Comparison of ENCODE assay signal across 8 mouse cellular contexts in genomic region chr11:77493512-77494343, GRCm38 (mm10). TPM values are rescaled to one million over a fixed set of nuclear protein-coding genes. Genes with fewer than 3 reads are reported as not detected.
DNase-seq lines count a peak whose midpoint lies in the region; ATAC-seq and TF ChIP-seq lines count a peak whose summit lies in the region.

Gene Git1 (plus strand): TSS chr11:77493562.

- H3K36me3 ChIP-seq in intestine, embryonic 16.5 days (ENCODE audit: control insufficient read depth, insufficient read depth, low read length) = no peaks in the 10 kb centered on the region
- no peaks in the 10 kb centered on the region for H3K36me3 ChIP-seq in liver, adult 2 months (ENCODE audit: control insufficient read depth, insufficient read depth, low read length)

- peaks cover 11% of the 10 kb centered on the region for H3K79me2 ChIP-seq in liver, adult 2 months (ENCODE audit: control insufficient read depth, insufficient read depth, low read length)

- DNase-seq in urinary bladder, postnatal 14 days (ENCODE audit: low spot score) = peak; percentile 47
- no peak for DNase-seq in urinary bladder, postnatal 4 days (ENCODE audit: low spot score in 2 of 2)
- peak; percentile 48 to 67 for DNase-seq in gastrocnemius, postnatal 4 days (ENCODE audit: low spot score in 2 of 2)
- no peak for DNase-seq in liver, adult 2 months (ENCODE audit: extremely low read depth, low read depth, low spot score)
- DNase-seq in naive thymus-derived CD4-positive, alpha-beta T cell, adult 2 months (ENCODE audit: low read depth) = peak; percentile 58
- peak; percentile 41 to 47 for DNase-seq in thymus, postnatal 10 days (ENCODE audit: low spot score in 2 of 2)

- TF ChIP-seq POLR2A in liver, adult 2 months (IDR thresholded peaks at IDR 0.05; ENCODE audit: extremely low read depth, insufficient read depth, low read length) = no peak

- TF ChIP-seq CTCF in liver, adult 2 months (IDR thresholded peaks at IDR 0.05; ENCODE audit: low read depth, low read length) = no peak

- H3K4me1 ChIP-seq in intestine, embryonic 16.5 days (ENCODE audit: control insufficient read depth, insufficient read depth, low read length) = peaks cover 72% of the 10 kb centered on the region
- peaks cover 18% of the 10 kb centered on the region for H3K4me1 ChIP-seq in liver, adult 2 months (ENCODE audit: control insufficient read depth, insufficient read depth, low read length)

- H3K9me3 ChIP-seq in intestine, embryonic 16.5 days (ENCODE audit: control insufficient read depth, low read length) = no peaks in the 10 kb centered on the region

- ATAC-seq in common myeloid progenitor, adult 5-6 weeks (replicated peaks; ENCODE audit: low read depth, poor library complexity, severe bottlenecking) = no peak
- 0 out of 2 replicates have a peak, but pooled peaks have one; percentile 2 for ATAC-seq in intestine, embryonic 16.5 days

- H3K4me2 ChIP-seq in intestine, embryonic 16.5 days (ENCODE audit: low read depth, low read length) = peak within 1 kb of the TSS; percentile 93

- no peaks in the 10 kb centered on the region for H3K27me3 ChIP-seq in intestine, embryonic 16.5 days (replicated peaks; ENCODE audit: control insufficient read depth, insufficient read depth, low read length)
- no peaks in the 10 kb centered on the region for H3K27me3 ChIP-seq in liver, adult 2 months (ENCODE audit: control insufficient read depth, insufficient read depth, low read length)

- H3K4me3 ChIP-seq in intestine, embryonic 16.5 days (ENCODE audit: low read length) = peak within 1 kb of the TSS; percentile 98
- H3K4me3 ChIP-seq in liver, adult 2 months (ENCODE audit: insufficient read depth, low read depth, low read length) = peak within 1 kb of the TSS; percentile 78

- peak within 1 kb of the TSS; percentile 93 for H3K9ac ChIP-seq in intestine, embryonic 16.5 days (ENCODE audit: low read depth, low read length)
- peak within 1 kb of the TSS; percentile 87 for H3K9ac ChIP-seq in liver, adult 2 months (ENCODE audit: low read depth, low read length)

- H3K27ac ChIP-seq in intestine, embryonic 16.5 days (ENCODE audit: low read length) = peak within 1 kb of the TSS; percentile 92
- H3K27ac ChIP-seq in liver, adult 2 months (replicated peaks; ENCODE audit: insufficient read depth, low read depth, low read length) = peak within 1 kb of the TSS; percentile 45

- 1% methylated on average over 74 of the region's 74 CpGs for WGBS in intestine, embryonic 16.5 days
- WGBS in liver, adult 2 months = 6% methylated on average over 46 of the region's 74 CpGs

RNA-seq across cellular contexts. Expression of gene Git1, which starts in this region (rescaled TPM):
- total RNA-seq in common myeloid progenitor, adult 5-6 weeks (2017) = 22.4 and 24.1 TPM in 2 replicates
- total RNA-seq in gastrocnemius, postnatal 4 days (2021) = 10 to 100 TPM; 48.5 to 52.9 TPM
- 12.2 and 12.8 TPM in 2 replicates for polyA plus RNA-seq in intestine, embryonic 16.5 days (2015; fragmentation: Nextera tagmentation; extraction: Ambion mirVana)
- total RNA-seq in liver, adult 2 months (2014; rRNA removed) = 2.8 and 4.4 TPM in 2 replicates
- 8.9 and 11.2 TPM in 2 replicates for polyA plus RNA-seq in liver, adult 2 months (2012; rRNA removed)

Comparison
In these comparisons a context has a peak if more than half of its experiments do, and no peak if none do; other contexts are left out.
1. DNase-seq: peak in urinary bladder, postnatal 14 days (single experiment), gastrocnemius, postnatal 4 days (2 of 2), naive thymus-derived CD4-positive, alpha-beta T cell, adult 2 months (single experiment) and thymus, postnatal 10 days (2 of 2); none in urinary bladder, postnatal 4 days (0 of 2) and liver, adult 2 months (single experiment).